Mouse (Mus musculus): Measurements from ENCODE around the gene Rapgef4.

DNA sequence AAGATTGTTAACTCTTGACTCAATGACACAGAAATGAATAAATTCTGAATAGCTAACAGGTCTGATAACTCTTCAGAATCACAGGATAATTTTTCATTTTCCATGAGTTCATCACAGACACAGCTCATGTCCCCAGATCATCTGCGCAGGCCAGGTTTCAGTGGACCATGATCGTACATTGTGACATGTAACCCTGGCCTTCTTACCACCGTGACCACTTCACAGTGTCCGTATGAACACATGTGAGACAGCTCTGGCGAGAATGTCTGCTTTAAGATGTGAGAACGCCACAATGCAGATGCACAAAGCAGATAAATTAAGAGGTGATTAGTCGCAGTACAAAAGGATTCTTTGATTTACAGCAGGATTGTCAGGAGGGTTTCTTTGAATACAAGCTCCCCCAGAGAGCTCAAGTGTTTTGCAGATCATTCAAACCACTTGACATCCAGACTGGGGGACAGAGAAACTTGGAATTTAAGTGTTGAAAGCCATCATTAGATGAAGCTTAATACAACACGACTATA is 58.5 kb downstream of the Rapgef4 start:
- TF ChIP-seq CTCF (IDR thresholded peaks at IDR 0.05; ENCODE audit: low read depth) (no peak), EP300 (IDR thresholded peaks at IDR 0.05; ENCODE audit: low read depth) (no peak)
